Mouse (Mus musculus) CH12F3 (cell line): ENCODE results near the gene Pim1.

Experiments used
- in situ Hi-C: fragments of 300-500 bp; cut with MboI; formaldehyde crosslinking; loops from 2 replicates; pipeline ENCODE4 v1.14.3; 2020; ENCODE audit warnings: low sequenced_read_pairs

The Pim1 gene

GRCm38 (mm10) chr17:29513044-29513730 lies 22.6 kb downstream of the Pim1 start:
- in situ Hi-C loops = loop anchor here (10.0 kb wide), 1 partner anchor 248 kb away; the partner anchor contains the start of genes BC004004 and Ppil1

- in situ Hi-C loops = loop anchor here (10.0 kb wide), 1 partner anchor 250 kb away; the partner anchor contains the start of genes BC004004 and Ppil1
Measured at GRCm38 (mm10) chr17:29514435-29514834, 23.9 kb downstream of the Pim1 start.

- in situ Hi-C loops = loop anchor here (10.0 kb wide), 1 partner anchor 254 kb away; the partner anchor contains the start of genes BC004004 and Ppil1
Measured at GRCm38 (mm10) chr17:29518665-29519064, 28.1 kb downstream of the Pim1 start.

GRCm38 (mm10) chr17:29519731-29520130 lies 29.2 kb downstream of the Pim1 start:
- in situ Hi-C loops = loop anchor here (10.0 kb wide), 1 partner anchor 255 kb away; the partner anchor contains the start of genes BC004004 and Ppil1

- in situ Hi-C loops = no loop called here
Measured at GRCm38 (mm10) chr17:29525613-29526012, 35.1 kb downstream of the Pim1 start.

GRCm38 (mm10) chr17:29528568-29529187 lies 38.1 kb downstream of the Pim1 start:
- in situ Hi-C loops = no loop called here

- in situ Hi-C loops = no loop called here
Measured at GRCm38 (mm10) chr17:29530508-29530907, 40.0 kb downstream of the Pim1 start.

GRCm38 (mm10) chr17:29531278-29531677 lies 40.7 kb downstream of the Pim1 start:
- in situ Hi-C loops = no loop called here

- in situ Hi-C loops = no loop called here
Measured at GRCm38 (mm10) chr17:29531757-29532384, 41.3 kb downstream of the Pim1 start.

- in situ Hi-C loops = no loop called here
Measured at GRCm38 (mm10) chr17:29533866-29534265, 43.3 kb downstream of the Pim1 start.

- in situ Hi-C loops = no loop called here
Measured at GRCm38 (mm10) chr17:29540426-29540825, 49.9 kb downstream of the Pim1 start.

- in situ Hi-C loops = no loop called here
Measured at GRCm38 (mm10) chr17:29541419-29541818, 50.9 kb downstream of the Pim1 start.

GRCm38 (mm10) chr17:29542831-29543690 lies 52.5 kb downstream of the Pim1 start:
- in situ Hi-C loops = no loop called here

- in situ Hi-C loops = no loop called here
Measured at GRCm38 (mm10) chr17:29544064-29544463, 53.5 kb downstream of the Pim1 start.

- in situ Hi-C loops = no loop called here
Measured at GRCm38 (mm10) chr17:29545241-29545640, 54.7 kb downstream of the Pim1 start.
